Mouse (Mus musculus) intestine, embryonic 15.5 days (tissue): Measurements from ENCODE around the gene Celf1. TPM values are rescaled to one million over a fixed set of nuclear protein-coding genes. Genes with fewer than 3 reads are reported as not detected.
A peak's percentile ranks its signal among the peaks of the same experiment; 100 is the strongest.

Experiments
- ATAC-seq: fragments of 200-750 bp; cut with Nextera tagmentation; 2 replicates; pipeline ENCODE4 v1.8.0; 2017; ENCODE audit warnings: moderate TSS enrichment, moderate library complexity
- H3K27ac ChIP-seq: fragments of 300-500 bp; sonication (generic); 2 replicates; pipeline ENCODE4 v1.5.1; 2015; ENCODE audit warnings: mild to moderate bottlenecking, inconsistent platforms
- H3K27me3 ChIP-seq: fragments of 300-500 bp; sonication (generic); replicated peaks from 2 replicates; pipeline ENCODE4 v1.6.1; 2015; ENCODE audit warnings: inconsistent platforms
- H3K36me3 ChIP-seq: fragments of 300-500 bp; sonication (generic); 2 replicates; pipeline ENCODE4 v1.6.1; 2015; ENCODE audit warnings: inconsistent platforms
- H3K4me1 ChIP-seq: fragments of 300-500 bp; sonication (generic); replicated peaks from 2 replicates; pipeline ENCODE4 v1.6.1; 2015; ENCODE audit warnings: inconsistent platforms
- H3K4me2 ChIP-seq: fragments of 300-500 bp; sonication (generic); replicated peaks from 2 replicates; pipeline ENCODE4 v1.6.1; 2015; ENCODE audit warnings: mild to moderate bottlenecking, inconsistent platforms
- H3K4me3 ChIP-seq: fragments of 300-500 bp; sonication (generic); replicated peaks from 2 replicates; pipeline ENCODE4 v1.5.1; 2015; ENCODE audit warnings: inconsistent platforms
- H3K9ac ChIP-seq: fragments of 300-500 bp; sonication (generic); 2 replicates; pipeline ENCODE4 v1.6.1; 2015; ENCODE audit warnings: inconsistent platforms
- H3K9me3 ChIP-seq: fragments of 300-500 bp; sonication (generic); 2 replicates; pipeline ENCODE4 v1.6.1; 2016; ENCODE audit warnings: inconsistent platforms
- WGBS: fragments of 180-500 bp; shearing (Covaris S2); methylation state at CpG from one replicate; pipeline ENCODE4 v1.1.7; 2015; 5-methylcytosine and 5-hydroxymethylcytosine counted together
- polyA plus RNA-seq: library from polyadenylated mRNA; unstranded; fragments of >200 nt; fragmentation: Nextera tagmentation; extraction: Ambion mirVana; gene quantifications from 2 replicates; pipeline ENCODE4 v1.2.1, GENCODE M21; 2015

Celf1 gene
- polyA plus RNA-seq, 1 experiment from 2014 or later, result 81.3 TPM

DNA sequence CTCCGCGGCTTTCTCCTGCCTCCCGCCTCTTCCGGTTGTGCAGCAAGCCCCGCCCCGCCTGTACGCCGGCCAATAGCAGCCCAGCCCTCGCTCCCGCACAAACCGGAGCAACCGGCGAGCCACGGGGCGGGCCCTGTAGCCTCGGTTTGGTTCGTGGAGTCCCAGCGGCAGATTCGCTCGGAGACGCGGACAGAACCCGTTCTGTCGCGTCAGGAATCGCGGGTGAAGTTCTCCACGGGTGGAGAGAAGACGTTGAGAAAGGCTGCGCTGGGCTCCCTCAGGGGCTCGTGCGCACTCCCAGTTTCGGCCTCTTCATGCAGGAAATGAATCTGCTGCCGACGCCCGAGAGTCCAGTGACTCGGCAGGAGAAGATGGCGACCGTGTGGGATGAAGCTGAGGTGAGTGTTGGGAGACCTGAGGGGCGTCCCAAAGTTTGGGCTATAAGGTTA, 113.8 kb downstream of the Celf1 start, which contains the start of gene Psmc3:
Psmc3 (plus strand) TSS at position 76 of the 449 bp plus-strand sequence.
- peak; percentile 100 for ATAC-seq
- H3K9ac ChIP-seq, result peak within 1 kb of the TSS; percentile 85
- under 1% methylated on average over 40 of the region's 40 CpGs for WGBS
- peaks cover 36% of the 10 kb centered on the region for H3K36me3 ChIP-seq
- peak within 1 kb of the TSS; percentile 86 for H3K4me2 ChIP-seq
- H3K4me3 ChIP-seq, result peak within 1 kb of the TSS; percentile 68
- peaks cover 7% of the 10 kb centered on the region for H3K4me1 ChIP-seq
- no peaks in the 10 kb centered on the region for H3K27me3 ChIP-seq
- peak within 1 kb of the TSS; percentile 77 for H3K27ac ChIP-seq
- no peaks in the 10 kb centered on the region for H3K9me3 ChIP-seq

DNA sequence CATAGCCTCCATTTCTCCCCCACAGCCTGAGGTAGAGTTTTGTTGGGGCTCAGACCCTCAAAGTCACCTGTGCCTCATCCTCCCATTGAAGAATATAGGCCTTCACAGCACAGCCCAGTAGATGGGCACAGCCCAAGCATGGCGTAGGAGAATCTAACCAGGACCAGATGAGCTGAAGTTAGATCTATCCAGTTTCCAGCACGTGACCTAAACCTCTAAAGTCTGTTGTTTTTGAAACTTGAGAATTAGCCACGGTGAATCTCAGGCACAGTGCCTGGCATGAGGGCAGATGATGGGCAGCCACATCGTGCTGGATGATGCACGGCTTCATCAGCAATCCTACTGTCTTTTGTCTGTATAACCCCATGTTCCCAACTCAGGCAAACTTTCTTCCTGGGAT, 118.3 kb downstream of the Celf1 start:
- no peak overlapping the region for H3K4me2 ChIP-seq
- no peak overlapping the region for H3K4me3 ChIP-seq
- WGBS, result 86% methylated on average over 5 of the region's 5 CpGs
- no peak overlapping the region for H3K9ac ChIP-seq
- no peaks in the 10 kb centered on the region for H3K27me3 ChIP-seq
- H3K27ac ChIP-seq, result no peak overlapping the region
- no peaks in the 10 kb centered on the region for H3K9me3 ChIP-seq
- peaks cover 45% of the 10 kb centered on the region for H3K36me3 ChIP-seq
- H3K4me1 ChIP-seq, result peaks cover 14% of the 10 kb centered on the region
- ATAC-seq, result no peak

DNA sequence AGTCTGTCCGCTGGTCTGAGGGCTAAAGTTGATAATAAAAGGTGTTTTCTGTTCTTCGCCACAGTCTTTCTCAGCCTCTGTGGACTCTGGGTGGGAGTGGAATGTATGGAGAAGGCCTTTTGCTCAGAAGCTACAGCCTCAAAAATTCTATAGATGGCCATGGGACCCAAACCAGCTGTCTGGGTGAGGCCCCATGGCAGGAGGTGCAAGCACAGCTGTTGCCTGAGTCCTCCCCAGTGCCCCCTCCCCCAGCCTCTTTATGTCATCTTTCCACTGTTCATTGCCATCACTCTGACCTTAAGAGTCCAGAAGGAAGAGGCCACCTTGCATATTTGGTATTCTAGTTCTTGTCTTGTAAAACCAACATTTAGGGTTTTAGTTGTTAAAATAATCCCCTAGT, 119.2 kb downstream of the Celf1 start:
- Histone ChIP-seq H3K27me3 (no peaks in the 10 kb centered on the region), H3K36me3 (peaks cover 50% of the 10 kb centered on the region), H3K9ac (no peak overlapping the region), H3K4me3 (no peak overlapping the region), H3K4me1 (peaks cover 14% of the 10 kb centered on the region), H3K27ac (no peak overlapping the region), H3K9me3 (no peaks in the 10 kb centered on the region), H3K4me2 (no peak overlapping the region)
- 93% methylated on average over 2 of the region's 2 CpGs for WGBS
- no peak for ATAC-seq

DNA sequence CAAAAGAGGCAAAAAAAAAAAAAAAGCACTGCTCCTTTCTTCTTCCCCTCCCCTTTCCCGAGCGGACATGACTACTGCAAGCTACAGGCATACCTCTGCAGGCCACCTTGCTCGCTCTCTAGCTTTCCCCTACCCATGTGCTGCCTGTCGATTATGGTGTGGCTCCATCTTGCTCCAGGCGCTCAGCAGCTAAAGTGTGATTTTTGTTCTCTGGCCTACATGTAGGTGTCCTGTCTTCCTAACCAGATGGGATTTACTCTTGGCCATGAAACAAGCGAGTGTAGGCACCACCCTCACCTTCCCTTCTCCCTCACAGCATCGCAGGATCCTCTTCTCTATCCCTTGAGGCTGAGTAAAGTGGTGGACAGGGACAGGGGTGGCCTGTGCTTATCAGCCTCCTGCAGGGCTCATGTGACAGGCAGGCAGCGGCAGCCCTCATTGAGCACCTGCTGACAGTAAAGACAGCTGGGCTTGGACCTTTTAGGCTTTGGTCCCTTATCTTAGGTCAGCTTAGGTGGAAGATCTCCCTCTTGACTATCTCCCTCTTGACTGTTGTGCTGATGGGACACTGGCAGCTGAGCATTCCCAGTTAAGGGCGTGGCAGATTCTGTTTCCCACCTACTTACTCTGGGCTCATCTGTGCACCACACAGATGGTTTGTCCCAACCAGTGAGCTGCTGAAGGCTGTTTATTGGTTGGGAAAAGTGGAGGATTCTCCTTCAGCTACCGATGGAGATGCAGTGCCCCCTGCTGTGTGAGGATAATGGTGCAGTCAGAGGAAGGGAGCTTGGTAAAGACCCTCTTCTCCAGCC, 120.6 kb downstream of the Celf1 start:
- H3K4me2 ChIP-seq, result no peak overlapping the region
- H3K27ac ChIP-seq, result no peak overlapping the region
- H3K4me1 ChIP-seq, result peaks cover 7% of the 10 kb centered on the region; the same call in 1 of the 2 replicates
- H3K9me3 ChIP-seq, result no peaks in the 10 kb centered on the region
- 82% methylated on average over 10 of the region's 10 CpGs for WGBS
- no peak overlapping the region for H3K4me3 ChIP-seq
- H3K9ac ChIP-seq, result no peak overlapping the region
- ATAC-seq, result peak; percentile 34; the same call in 1 of the 2 replicates
- no peaks in the 10 kb centered on the region for H3K27me3 ChIP-seq
- peaks cover 44% of the 10 kb centered on the region for H3K36me3 ChIP-seq

DNA sequence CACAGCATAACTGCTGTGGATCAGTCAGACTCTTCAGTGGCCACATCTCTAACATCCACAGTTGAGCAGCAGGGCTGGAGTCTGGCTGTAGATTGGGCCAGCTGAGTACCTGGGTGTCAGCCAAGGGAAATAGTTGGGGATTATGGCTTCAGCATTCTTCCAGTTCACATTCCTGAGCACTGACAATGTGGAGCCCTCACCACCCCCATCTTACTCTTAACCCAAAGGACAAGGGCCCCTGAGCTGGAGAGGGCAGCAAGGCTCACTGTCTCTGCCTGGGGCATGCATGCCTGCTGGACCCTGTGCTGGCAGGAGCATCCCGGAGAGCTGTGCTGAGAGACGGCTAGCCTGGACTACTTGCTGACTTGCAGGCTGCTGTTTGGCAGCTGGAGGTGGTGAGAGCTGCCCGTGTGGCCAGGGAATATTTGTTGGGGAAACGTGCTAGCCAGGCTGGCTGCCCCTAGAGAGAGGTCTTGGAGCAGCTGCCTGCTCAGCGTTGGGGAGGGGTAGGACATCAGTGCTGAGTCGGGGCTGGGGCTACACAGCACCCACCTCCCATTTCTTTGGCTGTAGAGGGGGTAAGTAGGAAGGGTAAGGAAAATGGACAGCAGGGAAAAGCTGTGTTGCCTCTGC, 121.8 kb downstream of the Celf1 start:
- 74% methylated on average over 6 of the region's 6 CpGs for WGBS
- Histone ChIP-seq H3K9ac (no peak overlapping the region), H3K4me2 (no peak overlapping the region), H3K4me3 (no peak overlapping the region), H3K9me3 (no peaks in the 10 kb centered on the region), H3K27me3 (no peaks in the 10 kb centered on the region), H3K27ac (peak overlapping the region; percentile 34; the same call in 1 of the 2 replicates), H3K36me3 (peaks cover 42% of the 10 kb centered on the region), H3K4me1 (peaks cover 7% of the 10 kb centered on the region; the same call in 1 of the 2 replicates)
- ATAC-seq, result peak; percentile 20; the same call in 1 of the 2 replicates

DNA sequence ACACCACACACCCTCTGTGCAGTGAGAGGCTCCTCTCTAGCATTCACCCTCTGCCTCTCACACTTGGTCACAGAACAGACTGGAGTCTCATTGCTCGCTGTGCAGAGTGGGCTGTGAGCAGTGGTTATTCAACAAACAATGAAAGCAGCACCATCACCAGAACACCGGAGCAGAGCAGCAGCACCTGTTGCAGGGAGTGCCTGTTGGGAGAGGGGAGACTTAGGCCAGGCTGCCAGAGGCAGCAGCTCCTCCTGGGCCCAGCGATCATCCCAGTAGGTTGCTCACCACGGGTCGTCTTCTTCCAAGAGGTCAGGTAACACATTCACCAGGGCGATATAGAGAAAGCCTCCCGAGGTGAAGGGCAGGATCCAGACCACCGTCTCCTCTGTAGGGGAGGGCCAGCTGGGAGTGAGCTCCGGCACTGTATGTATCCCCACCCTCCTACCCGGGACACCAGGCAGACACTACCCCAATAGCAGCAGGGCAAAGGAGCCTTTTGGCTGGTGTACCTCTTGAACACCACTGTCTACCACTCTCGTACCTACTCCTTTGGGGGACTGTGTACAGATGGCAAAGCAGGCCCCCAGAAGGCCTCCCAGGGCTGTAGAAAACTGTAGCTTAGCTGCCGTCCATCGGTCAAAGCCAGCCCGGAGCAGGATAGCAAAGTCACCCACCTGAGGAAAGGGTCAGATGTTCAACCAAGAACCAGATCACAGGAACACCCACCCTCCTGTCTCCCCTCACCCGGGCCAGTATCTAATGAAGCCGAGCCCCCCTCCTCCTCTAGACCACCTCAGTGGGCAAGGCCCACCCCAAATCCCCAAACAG, 122.8 kb downstream of the Celf1 start:
- 88% methylated on average over 16 of the region's 16 CpGs for WGBS
- 0 out of 2 replicates have a peak overlapping the region, but pooled peaks have one; percentile 34 for H3K27ac ChIP-seq
- no peak overlapping the region for H3K9ac ChIP-seq
- H3K9me3 ChIP-seq, result no peaks in the 10 kb centered on the region
- no peak for ATAC-seq
- peaks cover 7% of the 10 kb centered on the region; the same call in 1 of the 2 replicates for H3K4me1 ChIP-seq
- no peak overlapping the region for H3K4me2 ChIP-seq
- H3K36me3 ChIP-seq, result peaks cover 34% of the 10 kb centered on the region
- no peak overlapping the region for H3K4me3 ChIP-seq
- no peaks in the 10 kb centered on the region for H3K27me3 ChIP-seq

DNA sequence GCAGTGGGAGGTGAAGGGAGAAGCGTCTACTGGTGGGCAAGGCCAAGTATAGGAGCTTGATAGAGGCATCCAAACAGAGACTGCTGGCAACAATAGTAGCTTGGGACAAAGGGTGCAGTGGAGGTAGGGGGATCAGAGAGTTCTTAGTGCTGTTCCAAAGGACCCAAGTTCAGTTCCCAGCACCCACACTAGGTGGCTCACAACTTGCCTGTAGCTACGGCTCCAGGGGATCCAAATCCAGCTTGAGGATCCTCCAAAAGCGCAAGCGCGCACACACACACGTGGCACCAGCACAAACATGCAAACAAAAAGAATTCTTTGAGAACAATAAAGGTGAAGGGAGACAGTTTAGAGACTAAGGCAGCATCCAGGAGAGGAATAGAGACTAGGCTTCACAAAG, 124.0 kb downstream of the Celf1 start:
- 85% methylated on average over 6 of the region's 6 CpGs for WGBS
- ATAC-seq, result no peak
- no peak overlapping the region for H3K4me2 ChIP-seq
- peaks cover 19% of the 10 kb centered on the region; the same call in 1 of the 2 replicates for H3K4me1 ChIP-seq
- no peaks in the 10 kb centered on the region for H3K27me3 ChIP-seq
- no peaks in the 10 kb centered on the region for H3K9me3 ChIP-seq
- no peak overlapping the region for H3K27ac ChIP-seq
- no peak overlapping the region for H3K4me3 ChIP-seq
- H3K36me3 ChIP-seq, result peaks cover 23% of the 10 kb centered on the region
- H3K9ac ChIP-seq, result no peak overlapping the region

DNA sequence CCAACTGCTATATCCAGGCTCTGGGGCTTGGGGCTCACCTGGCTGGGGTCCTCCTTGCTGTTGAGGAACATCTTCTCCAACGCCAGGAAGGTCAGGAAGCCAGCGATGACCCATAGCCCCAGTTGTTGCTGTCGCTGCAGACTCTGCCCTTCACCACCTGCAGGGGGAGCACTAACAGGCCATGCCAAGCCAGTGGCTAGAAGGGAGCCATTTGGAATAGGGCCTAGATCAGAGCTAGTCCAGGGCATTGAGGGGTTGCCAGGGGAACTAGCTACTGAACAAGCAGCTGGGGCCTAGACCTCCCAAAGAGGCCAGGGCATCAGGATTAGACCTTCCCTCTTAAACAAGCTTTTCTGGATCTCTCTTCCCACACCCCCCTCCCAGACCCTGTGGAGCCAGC, 125.4 kb downstream of the Celf1 start:
- Histone ChIP-seq H3K4me1 (peaks cover 21% of the 10 kb centered on the region; the same call in 1 of the 2 replicates), H3K4me3 (no peak overlapping the region), H3K9ac (no peak overlapping the region), H3K4me2 (no peak overlapping the region), H3K9me3 (no peaks in the 10 kb centered on the region), H3K36me3 (peaks cover 22% of the 10 kb centered on the region), H3K27ac (no peak overlapping the region), H3K27me3 (no peaks in the 10 kb centered on the region)
- no peak for ATAC-seq
- WGBS, result 48% methylated on average over 3 of the region's 3 CpGs

DNA sequence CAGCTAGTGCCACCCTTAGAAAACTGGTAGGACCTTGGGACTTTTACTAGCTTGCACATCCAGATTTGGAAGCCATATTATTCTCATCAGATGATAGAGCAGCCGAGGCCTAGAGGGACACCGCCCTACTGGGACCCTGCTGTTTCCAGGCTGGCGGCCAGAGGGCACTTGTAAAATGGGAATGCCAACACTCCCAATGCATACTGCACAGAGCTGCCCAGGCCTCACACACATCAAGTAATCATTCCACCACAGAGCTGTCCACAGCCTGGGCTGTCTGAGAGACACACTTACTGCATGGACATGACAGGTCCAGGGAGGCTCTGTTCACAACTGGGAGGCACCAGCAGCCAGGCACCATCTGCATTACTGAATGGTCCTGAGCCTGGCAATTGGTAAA, 126.3 kb downstream of the Celf1 start:
- Histone ChIP-seq H3K27ac (no peak overlapping the region), H3K36me3 (peaks cover 22% of the 10 kb centered on the region), H3K4me3 (no peak overlapping the region), H3K4me2 (no peak overlapping the region), H3K27me3 (no peaks in the 10 kb centered on the region), H3K9me3 (no peaks in the 10 kb centered on the region), H3K4me1 (peaks cover 26% of the 10 kb centered on the region), H3K9ac (no peak overlapping the region)
- 97% methylated on average over 3 of the region's 3 CpGs for WGBS
- ATAC-seq, result no peak

DNA sequence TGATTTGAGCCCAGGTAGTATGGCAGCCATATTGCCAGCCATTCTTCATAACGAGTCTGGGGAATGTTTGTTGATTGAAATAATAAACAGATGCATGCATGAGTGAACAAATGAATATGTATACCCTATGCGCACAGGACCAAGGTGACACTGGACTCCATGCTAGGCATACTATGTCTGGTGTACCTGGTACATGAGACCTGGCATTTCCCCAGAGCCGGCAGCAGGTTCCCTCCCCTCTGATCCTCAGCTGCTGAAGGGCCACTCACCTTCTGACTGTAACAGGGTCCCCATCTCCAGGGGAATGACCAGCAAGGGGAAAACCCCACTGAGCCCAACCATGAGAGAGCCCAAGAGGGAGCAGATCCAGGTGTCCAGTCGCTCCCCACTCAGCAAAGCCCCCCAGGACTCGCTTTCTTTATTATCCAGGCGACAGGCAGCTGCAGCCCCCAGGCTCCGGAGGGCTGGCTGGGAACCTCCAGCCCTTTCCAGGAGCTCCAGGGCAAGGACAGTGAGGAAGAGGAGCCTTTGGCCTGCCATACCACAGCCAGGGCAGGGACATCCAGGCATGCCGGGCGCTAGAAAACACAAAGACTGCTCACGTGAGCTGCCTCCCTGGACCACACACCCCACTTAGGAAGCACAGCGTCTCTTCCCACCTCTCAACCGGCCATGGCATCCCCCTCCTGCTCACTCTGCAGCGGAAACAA, 128.1 kb downstream of the Celf1 start:
- no peak for ATAC-seq
- Histone ChIP-seq H3K9ac (peak overlapping the region; percentile 6; the same call in 1 of the 2 replicates), H3K36me3 (peaks cover 17% of the 10 kb centered on the region), H3K27ac (0 out of 2 replicates have a peak overlapping the region, but pooled peaks have one; percentile 22), H3K9me3 (no peaks in the 10 kb centered on the region), H3K4me2 (peak overlapping the region; percentile 76), H3K4me3 (peak overlapping the region; percentile 61; the same call in 1 of the 2 replicates), H3K27me3 (no peaks in the 10 kb centered on the region), H3K4me1 (peaks cover 19% of the 10 kb centered on the region)
- 61% methylated on average over 13 of the region's 13 CpGs for WGBS

DNA sequence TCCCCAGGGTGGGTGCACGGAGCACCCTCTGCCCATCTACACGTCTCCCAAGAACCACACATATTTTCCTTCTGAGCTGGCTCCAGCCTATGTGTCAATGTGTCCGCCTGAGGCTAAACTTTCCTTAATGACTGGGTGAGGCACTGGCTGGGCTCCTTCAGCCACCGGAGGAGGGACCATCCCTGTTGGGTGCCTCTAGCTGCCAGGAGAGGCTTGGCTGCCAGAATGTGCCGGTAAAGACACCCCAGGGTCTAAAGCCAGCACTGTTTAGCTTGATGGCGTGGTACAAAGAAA, 128.6 kb downstream of the Celf1 start:
- Histone ChIP-seq H3K9ac (peak overlapping the region; percentile 6; the same call in 1 of the 2 replicates), H3K4me2 (peak overlapping the region; percentile 76), H3K4me1 (peaks cover 19% of the 10 kb centered on the region), H3K9me3 (no peaks in the 10 kb centered on the region), H3K27ac (0 out of 2 replicates have a peak overlapping the region, but pooled peaks have one; percentile 22), H3K4me3 (peak overlapping the region; percentile 61), H3K36me3 (peaks cover 17% of the 10 kb centered on the region), H3K27me3 (no peaks in the 10 kb centered on the region)
- WGBS, result 48% methylated on average over 6 of the region's 6 CpGs
- no peak for ATAC-seq
